Mouse (Mus musculus): ENCODE results near the gene Fam111a. TPM values are rescaled to one million over a fixed set of nuclear protein-coding genes. Genes with fewer than 3 reads are reported as not detected.
A peak's percentile ranks its signal among the peaks of the same experiment; 100 is the strongest.

The Fam111a gene
- polyA plus RNA-seq, 1 experiment from 2014 or later = 23.4 TPM

DNA sequence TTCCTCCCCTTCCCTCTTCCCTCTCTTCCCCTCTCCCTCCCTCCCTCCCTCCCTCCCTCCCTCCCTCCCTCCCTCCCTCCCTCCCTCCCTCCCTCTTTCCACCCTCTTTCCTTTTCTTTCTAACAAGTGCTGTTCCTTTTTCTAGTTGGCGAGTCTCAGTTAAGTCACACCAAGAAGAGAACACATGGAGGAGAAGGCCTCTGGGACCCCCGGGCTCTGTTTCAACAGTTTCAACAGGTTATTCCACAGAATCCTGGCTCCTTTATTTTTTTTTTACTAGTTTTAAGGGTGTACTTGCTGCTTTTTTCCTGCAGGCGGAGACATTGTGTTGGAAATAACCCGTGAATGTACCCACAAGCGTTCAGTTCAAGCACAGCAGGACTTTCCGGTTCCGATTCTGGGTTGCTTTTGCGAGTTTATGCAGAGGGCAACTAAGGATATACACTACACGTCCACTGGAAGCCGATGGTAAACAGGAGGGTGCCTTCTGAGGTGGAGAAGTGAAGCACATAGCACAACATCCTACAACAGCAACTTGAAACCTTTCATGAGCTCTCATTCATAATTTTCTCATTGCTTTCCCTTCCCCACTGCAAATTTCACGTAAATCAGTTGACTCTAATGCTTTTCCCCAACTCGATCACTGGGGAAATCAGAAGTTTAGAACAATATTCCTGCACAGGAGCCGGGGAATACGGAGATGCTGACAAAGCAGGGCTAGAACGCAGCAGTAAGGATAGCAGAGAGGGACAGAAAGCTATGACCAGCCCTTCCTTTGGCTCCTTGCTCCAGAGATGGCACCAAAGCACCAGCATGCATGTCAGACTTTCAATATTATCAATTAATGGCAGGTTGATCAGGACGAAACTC is 27.6 kb upstream of the Fam111a start:
- Histone ChIP-seq H3K27ac (peak overlapping the region; percentile 30; the same call in 1 of the 2 replicates), H3K9ac (peak overlapping the region; percentile 68), H3K9me3 (no peaks in the 10 kb centered on the region), H3K4me2 (replicated peaks) (peak overlapping the region; percentile 60), H3K27me3 (no peaks in the 10 kb centered on the region), H3K4me1 (no peaks in the 10 kb centered on the region), H3K4me3 (peak overlapping the region; percentile 41), H3K36me3 (no peaks in the 10 kb centered on the region)
- peak; percentile 64; the same call in 1 of the 2 replicates for ATAC-seq (ENCODE audit: insufficient number of reproducible peaks, insufficient read depth, low FRiP score, low TSS enrichment)
- WGBS = 3% methylated on average over 16 of the region's 16 CpGs

DNA sequence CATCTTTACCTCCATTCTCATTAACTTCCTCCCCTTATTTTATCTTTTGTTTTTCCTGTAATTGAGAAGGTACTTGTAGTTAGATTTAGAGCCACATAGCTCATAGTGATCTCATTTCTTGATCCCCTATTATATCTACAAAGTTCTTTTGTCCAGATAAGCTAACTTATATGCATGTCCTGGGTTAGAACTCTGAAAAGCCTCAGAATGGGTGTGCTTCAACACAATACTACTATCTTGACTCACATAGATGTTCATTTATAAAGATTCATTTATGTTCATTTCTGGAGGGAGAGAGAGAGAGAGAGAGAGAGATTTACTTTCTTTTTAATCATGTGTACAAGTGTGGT is 27.0 kb upstream of the Fam111a start:
- no peaks in the 10 kb centered on the region for H3K27me3 ChIP-seq
- no peak overlapping the region for H3K9ac ChIP-seq
- peak overlapping the region; percentile 60 for H3K4me2 ChIP-seq (replicated peaks)
- no peak overlapping the region for H3K27ac ChIP-seq
- no peaks in the 10 kb centered on the region for H3K4me1 ChIP-seq
- peak overlapping the region; percentile 41 for H3K4me3 ChIP-seq
- no peaks in the 10 kb centered on the region for H3K9me3 ChIP-seq
- no peaks in the 10 kb centered on the region for H3K36me3 ChIP-seq
- no peak for ATAC-seq (ENCODE audit: insufficient number of reproducible peaks, insufficient read depth, low FRiP score, low TSS enrichment)

DNA sequence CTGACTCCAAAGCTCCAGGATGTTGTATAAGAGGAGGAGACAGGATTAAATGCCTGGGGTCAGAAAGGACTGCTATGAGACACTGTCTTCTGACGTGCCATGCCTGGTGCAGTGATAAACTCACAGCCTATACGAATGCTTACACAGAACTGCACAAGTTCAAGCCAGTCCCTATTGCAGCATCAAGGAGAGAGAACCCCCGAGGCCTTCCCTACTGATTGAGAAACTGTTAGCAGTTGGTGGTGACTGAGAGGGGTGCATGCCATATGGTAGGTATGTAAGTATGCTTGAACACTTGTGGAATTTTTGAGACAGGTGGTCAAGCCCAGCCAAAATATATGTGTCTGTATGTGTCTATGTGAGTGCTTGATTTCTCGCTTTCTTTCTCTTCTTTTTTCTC is 22.2 kb upstream of the Fam111a start:
- H3K36me3 ChIP-seq = no peaks in the 10 kb centered on the region
- 45% methylated on average over 4 of the region's 4 CpGs for WGBS
- no peak overlapping the region for H3K4me2 ChIP-seq (replicated peaks)
- no peaks in the 10 kb centered on the region for H3K27me3 ChIP-seq
- no peak overlapping the region for H3K4me3 ChIP-seq
- H3K9me3 ChIP-seq = no peaks in the 10 kb centered on the region
- H3K4me1 ChIP-seq = no peaks in the 10 kb centered on the region
- no peak for ATAC-seq (ENCODE audit: insufficient number of reproducible peaks, insufficient read depth, low FRiP score, low TSS enrichment)
- no peak overlapping the region for H3K27ac ChIP-seq
- H3K9ac ChIP-seq = no peak overlapping the region

DNA sequence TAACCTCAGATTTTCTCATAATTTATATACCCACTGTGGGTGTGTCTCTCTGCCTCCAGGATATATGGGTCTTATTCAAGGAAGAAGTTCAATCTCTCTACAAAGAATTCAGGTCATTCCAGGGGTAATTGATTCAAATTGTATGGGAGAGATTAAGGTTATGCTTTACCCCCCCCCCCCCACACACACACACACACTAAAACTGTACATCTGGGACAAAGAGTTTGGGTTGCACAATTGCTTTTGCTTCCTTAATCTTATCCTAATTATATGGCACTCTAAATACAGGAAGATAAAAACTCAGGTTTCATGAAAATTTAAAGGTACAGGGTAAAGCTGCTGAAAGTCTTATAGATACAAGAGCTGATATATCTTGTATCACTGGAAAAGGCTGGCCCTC is 8.4 kb upstream of the Fam111a start:
- no peak overlapping the region for H3K27ac ChIP-seq
- H3K4me3 ChIP-seq = no peak overlapping the region
- ATAC-seq (ENCODE audit: insufficient number of reproducible peaks, insufficient read depth, low FRiP score, low TSS enrichment) = no peak
- no peaks in the 10 kb centered on the region for H3K27me3 ChIP-seq
- H3K4me2 ChIP-seq (replicated peaks) = no peak overlapping the region
- no peaks in the 10 kb centered on the region for H3K4me1 ChIP-seq
- no peaks in the 10 kb centered on the region for H3K36me3 ChIP-seq
- no peak overlapping the region for H3K9ac ChIP-seq
- H3K9me3 ChIP-seq = no peaks in the 10 kb centered on the region

DNA sequence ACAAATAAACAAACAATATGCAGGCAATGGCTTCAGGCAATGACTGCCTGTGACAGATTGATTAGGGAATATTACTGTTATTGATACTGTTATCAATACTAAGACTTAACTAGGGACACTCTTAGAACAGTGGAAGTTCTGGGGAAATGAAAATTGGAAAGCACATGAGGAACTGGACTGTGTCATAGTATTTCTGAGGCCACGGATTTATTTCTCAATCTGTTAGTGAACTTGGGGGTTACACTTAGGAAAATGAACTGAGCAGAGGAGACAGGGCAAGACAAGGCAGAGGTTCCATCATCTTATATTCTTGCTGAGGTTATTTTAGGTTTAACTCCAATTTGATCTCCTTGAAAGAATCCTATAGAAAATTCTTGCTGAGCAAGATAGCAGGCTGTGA is 5.6 kb upstream of the Fam111a start:
- no peaks in the 10 kb centered on the region for H3K4me1 ChIP-seq
- no peaks in the 10 kb centered on the region for H3K9me3 ChIP-seq
- no peak overlapping the region for H3K4me2 ChIP-seq (replicated peaks)
- 81% methylated on average over 1 of the region's 1 CpGs for WGBS
- no peaks in the 10 kb centered on the region for H3K36me3 ChIP-seq
- H3K9ac ChIP-seq = no peak overlapping the region
- no peak overlapping the region for H3K27ac ChIP-seq
- ATAC-seq (ENCODE audit: insufficient number of reproducible peaks, insufficient read depth, low FRiP score, low TSS enrichment) = no peak
- H3K4me3 ChIP-seq = no peak overlapping the region
- no peaks in the 10 kb centered on the region for H3K27me3 ChIP-seq

DNA sequence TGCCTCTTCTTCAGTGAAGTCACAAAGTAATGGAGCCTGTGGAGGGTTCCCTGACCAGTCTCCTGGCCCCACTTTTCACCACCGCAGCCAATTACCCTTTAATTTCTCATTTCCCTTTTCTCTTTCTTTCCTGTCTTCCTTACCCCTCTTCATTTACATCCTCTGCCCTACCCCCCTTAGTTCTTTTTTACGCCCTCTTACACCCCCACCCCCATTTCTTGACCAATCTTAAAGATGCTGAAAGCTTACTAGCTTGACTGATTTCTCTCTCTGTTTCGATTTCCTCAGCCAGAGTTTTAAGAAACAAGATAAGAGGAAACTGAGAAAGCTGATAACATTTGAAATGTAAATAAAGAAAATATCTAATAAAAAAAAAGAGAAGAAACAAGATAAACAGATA is 4.8 kb upstream of the Fam111a start:
- H3K4me1 ChIP-seq = no peaks in the 10 kb centered on the region
- H3K27ac ChIP-seq = no peak overlapping the region
- no peak overlapping the region for H3K9ac ChIP-seq
- 65% methylated on average over 3 of the region's 3 CpGs for WGBS
- H3K9me3 ChIP-seq = no peaks in the 10 kb centered on the region
- no peak overlapping the region for H3K4me3 ChIP-seq
- no peaks in the 10 kb centered on the region for H3K27me3 ChIP-seq
- no peak overlapping the region for H3K4me2 ChIP-seq (replicated peaks)
- no peak for ATAC-seq (ENCODE audit: insufficient number of reproducible peaks, insufficient read depth, low FRiP score, low TSS enrichment)
- no peaks in the 10 kb centered on the region for H3K36me3 ChIP-seq

DNA sequence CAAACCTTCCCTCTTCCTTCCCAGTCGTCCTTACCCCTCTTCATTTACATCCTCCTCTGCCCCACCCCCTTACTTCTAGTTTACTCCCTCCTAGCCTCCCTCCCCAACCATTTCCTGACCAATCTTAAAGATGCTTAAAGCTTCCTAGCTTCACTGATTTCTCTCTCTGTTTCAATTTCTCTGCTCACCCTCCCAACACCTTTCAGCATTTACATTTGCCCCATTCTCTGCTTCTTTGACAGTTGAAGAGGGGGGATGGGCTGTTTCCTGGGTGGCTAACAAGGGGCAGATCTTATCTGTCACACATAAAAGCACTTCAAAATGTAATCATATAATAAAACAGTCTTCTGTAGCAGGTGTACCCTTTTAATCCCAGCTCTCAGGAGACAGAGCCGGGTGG is 3.9 kb upstream of the Fam111a start:
- H3K27ac ChIP-seq = no peak overlapping the region
- no peaks in the 10 kb centered on the region for H3K4me1 ChIP-seq
- H3K27me3 ChIP-seq = no peaks in the 10 kb centered on the region
- WGBS = 25% methylated on average over 2 of the region's 2 CpGs
- no peak for ATAC-seq (ENCODE audit: insufficient number of reproducible peaks, insufficient read depth, low FRiP score, low TSS enrichment)
- no peaks in the 10 kb centered on the region for H3K9me3 ChIP-seq
- H3K4me2 ChIP-seq (replicated peaks) = no peak overlapping the region
- H3K9ac ChIP-seq = no peak overlapping the region
- H3K4me3 ChIP-seq = no peak overlapping the region
- no peaks in the 10 kb centered on the region for H3K36me3 ChIP-seq

DNA sequence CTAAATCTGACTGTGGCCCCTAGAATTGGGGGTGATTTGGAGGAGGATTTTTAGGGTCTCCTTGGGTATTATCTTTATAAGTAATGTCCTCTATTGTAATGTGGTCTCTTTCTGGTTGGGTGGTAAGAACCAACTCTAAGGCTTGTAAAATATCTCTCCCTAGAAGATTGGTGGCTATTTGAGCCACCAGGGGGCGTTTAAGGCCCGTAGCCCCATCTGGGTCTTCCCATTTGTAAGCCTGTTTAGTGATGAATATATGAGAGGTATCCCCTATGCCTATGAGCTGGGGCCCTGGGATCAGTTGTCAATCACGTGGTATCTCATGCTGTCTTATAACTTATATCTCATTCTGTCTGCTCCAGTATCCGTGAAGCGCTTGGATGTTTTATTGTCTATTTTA is 3.6 kb downstream of the Fam111a start:
- Histone ChIP-seq H3K9ac (no peak overlapping the region), H3K36me3 (no peaks in the 10 kb centered on the region), H3K4me3 (no peak overlapping the region), H3K4me2 (replicated peaks) (no peak overlapping the region), H3K9me3 (no peaks in the 10 kb centered on the region), H3K27me3 (no peaks in the 10 kb centered on the region), H3K4me1 (no peaks in the 10 kb centered on the region), H3K27ac (no peak overlapping the region)
- no peak for ATAC-seq (ENCODE audit: insufficient number of reproducible peaks, insufficient read depth, low FRiP score, low TSS enrichment)
- WGBS = 82% methylated on average over 5 of the region's 5 CpGs

DNA sequence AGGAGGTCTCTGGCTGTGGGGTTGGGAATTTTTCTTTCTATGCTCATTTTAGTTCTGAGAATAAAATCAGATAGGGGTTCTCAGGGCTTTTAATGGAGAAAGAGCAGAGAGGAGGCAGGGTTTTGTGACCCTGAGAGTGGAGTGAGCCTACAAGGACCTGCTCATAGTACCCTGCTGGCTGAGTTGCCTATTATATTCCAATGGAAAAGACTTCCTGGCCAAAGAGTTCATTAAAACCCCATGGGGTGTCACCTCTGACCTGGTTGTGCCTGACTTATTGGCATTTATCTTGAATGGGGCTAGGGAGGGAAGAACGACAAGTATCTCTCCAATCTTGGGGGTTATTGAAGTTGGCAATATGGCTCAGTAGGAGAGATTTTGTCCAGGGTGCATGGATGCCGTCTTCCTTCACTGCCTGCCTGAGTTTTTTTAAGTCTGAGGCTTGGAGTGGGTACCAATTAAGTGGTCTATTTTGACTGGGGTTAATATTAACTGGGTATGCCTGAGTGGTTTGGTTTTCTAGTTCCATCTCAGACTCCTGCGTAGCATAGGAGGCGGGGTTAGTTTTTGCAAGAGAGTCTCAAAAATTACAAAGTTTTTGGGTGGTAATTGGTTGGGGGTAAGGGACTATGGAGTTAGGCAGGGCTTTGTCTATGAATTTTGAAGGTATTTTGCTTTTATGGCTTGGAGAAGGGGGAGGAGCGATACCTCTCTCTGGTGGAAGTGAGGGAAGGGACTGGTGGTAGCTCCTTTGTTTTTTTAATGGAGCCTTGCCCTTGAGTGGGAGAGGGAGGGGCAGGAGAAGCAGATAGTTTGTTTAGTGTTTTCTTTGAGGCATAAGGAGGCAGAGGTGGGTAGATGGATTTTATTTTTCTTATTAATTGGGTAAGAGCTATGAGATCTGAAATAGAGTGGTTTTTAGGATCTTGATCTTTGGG is 4.7 kb downstream of the Fam111a start:
- ATAC-seq (ENCODE audit: insufficient number of reproducible peaks, insufficient read depth, low FRiP score, low TSS enrichment) = no peak
- Histone ChIP-seq H3K27me3 (no peaks in the 10 kb centered on the region), H3K4me2 (replicated peaks) (no peak overlapping the region), H3K36me3 (no peaks in the 10 kb centered on the region), H3K27ac (no peak overlapping the region), H3K9me3 (no peaks in the 10 kb centered on the region), H3K4me1 (no peaks in the 10 kb centered on the region), H3K9ac (no peak overlapping the region), H3K4me3 (no peak overlapping the region)
- 74% methylated on average over 5 of the region's 5 CpGs for WGBS

DNA sequence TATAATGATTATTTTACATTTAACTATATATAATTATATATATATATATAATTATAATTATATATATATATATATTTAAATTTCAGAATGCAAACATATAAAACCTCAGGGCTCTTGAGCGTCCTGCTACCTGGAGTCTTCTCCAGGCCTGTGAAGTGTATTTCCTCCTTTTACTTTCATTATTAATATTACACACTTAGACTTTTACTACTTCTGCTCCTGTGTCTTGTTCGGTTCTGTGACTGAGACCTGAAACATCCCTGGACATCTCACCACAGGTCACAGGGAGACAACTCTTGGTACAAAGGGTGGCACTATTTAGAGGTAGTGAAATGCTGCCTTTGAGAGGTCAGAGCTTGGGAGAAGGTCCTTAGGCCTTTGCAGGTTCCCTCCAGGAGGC is 10.8 kb downstream of the Fam111a start:
- no peak overlapping the region for H3K9ac ChIP-seq
- no peak for ATAC-seq (ENCODE audit: insufficient number of reproducible peaks, insufficient read depth, low FRiP score, low TSS enrichment)
- no peaks in the 10 kb centered on the region for H3K4me1 ChIP-seq
- no peaks in the 10 kb centered on the region for H3K27me3 ChIP-seq
- H3K4me2 ChIP-seq (replicated peaks) = no peak overlapping the region
- H3K9me3 ChIP-seq = no peaks in the 10 kb centered on the region
- H3K4me3 ChIP-seq = no peak overlapping the region
- 90% methylated on average over 2 of the region's 2 CpGs for WGBS
- no peaks in the 10 kb centered on the region for H3K36me3 ChIP-seq
- H3K27ac ChIP-seq = no peak overlapping the region

DNA sequence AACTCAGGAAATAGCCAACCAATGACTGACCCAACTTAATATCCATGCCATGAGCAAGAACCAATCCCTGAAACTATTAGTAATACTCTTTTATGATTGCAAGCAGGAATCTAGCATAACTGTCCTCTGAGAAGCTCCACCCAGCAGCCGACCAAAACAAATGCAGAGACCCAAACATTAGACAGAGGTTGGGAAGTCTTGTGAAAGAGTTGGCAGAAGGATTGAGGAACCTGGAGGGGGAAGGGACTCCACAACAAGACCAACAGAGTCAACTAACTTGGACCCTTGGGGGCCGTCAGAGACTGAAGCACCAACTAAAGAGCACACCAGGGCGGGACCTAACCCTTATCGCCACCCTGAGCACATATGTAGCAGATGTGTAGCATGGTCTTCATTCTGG is 12.7 kb downstream of the Fam111a start:
- Histone ChIP-seq H3K27ac (no peak overlapping the region), H3K9ac (no peak overlapping the region), H3K27me3 (no peaks in the 10 kb centered on the region), H3K4me3 (no peak overlapping the region), H3K4me1 (no peaks in the 10 kb centered on the region), H3K4me2 (replicated peaks) (no peak overlapping the region), H3K9me3 (no peaks in the 10 kb centered on the region), H3K36me3 (no peaks in the 10 kb centered on the region)
- 82% methylated on average over 4 of the region's 4 CpGs for WGBS
- no peak for ATAC-seq (ENCODE audit: insufficient number of reproducible peaks, insufficient read depth, low FRiP score, low TSS enrichment)

DNA sequence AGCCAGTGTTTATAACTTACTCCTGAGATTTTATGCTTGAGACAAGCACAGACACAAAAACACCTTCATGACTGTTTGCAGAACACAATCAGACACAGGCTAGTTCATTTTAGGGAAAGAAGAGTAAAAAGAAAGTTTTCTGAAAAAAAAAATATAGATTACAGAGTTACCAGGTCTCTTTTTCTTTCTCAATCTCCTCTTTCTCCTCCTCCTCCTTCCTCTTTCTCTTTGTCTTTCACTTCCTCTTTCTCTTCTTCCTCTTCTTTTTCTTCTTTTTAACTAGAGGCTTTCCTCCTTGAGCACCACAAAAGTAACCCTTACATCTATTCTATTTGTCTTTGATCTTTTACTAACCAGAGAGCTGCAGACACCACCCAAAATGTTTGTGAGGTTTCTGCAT is 18.7 kb downstream of the Fam111a start:
- no peak overlapping the region for H3K27ac ChIP-seq
- H3K9ac ChIP-seq = no peak overlapping the region
- H3K4me1 ChIP-seq = no peaks in the 10 kb centered on the region
- no peak overlapping the region for H3K4me3 ChIP-seq
- no peaks in the 10 kb centered on the region for H3K9me3 ChIP-seq
- H3K4me2 ChIP-seq (replicated peaks) = no peak overlapping the region
- H3K27me3 ChIP-seq = no peaks in the 10 kb centered on the region
- ATAC-seq (ENCODE audit: insufficient number of reproducible peaks, insufficient read depth, low FRiP score, low TSS enrichment) = no peak
- H3K36me3 ChIP-seq = no peaks in the 10 kb centered on the region
